Mouse (Mus musculus) cerebellum, adult 11 months (tissue): ENCODE results near the gene Synrg.

Experiments used
- DNase-seq: peaks from one replicate; pipeline ENCODE4 v3.0.0; 2022

Gene Synrg

DNA sequence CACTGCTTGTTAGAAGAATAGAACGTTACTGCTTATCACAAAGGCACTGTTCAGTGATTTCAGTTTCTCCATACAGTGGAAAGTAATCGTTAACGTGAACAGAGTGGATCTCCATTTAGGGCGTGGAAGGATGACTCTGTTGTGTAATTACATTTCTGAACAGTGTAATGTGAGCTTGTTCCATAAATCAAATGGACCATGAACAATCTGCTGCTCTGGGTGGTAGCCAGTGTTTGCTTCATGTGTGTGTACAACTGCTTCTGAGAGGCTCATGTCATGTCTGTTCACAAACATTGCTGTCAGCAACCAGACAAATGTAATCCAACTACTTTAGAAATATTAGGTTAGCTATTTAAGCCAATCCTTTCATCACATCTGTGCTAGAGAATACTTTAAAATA, 27.5 kb downstream of the Synrg start:
- DNase-seq: no peak

DNA sequence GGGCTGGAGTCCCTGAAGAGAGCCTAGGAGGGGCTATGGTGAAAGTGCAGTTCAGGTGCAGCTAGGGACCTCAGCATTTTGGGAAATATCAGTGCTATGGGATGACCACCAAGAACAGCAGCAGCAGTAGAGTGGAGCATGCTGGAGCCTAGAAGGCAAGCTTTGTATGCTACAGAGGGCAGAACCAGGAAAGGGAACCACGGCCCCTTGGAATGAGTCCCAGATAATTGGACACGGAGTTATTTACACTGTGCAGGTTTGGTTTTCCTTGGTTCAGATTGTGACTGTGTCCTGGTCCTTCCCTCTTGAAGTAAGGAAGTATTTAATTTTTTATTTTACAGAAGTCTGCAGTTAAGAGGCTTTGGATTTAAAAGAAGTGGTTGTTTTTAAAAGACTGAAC, 29.2 kb downstream of the Synrg start:
- DNase-seq: no peak

DNA sequence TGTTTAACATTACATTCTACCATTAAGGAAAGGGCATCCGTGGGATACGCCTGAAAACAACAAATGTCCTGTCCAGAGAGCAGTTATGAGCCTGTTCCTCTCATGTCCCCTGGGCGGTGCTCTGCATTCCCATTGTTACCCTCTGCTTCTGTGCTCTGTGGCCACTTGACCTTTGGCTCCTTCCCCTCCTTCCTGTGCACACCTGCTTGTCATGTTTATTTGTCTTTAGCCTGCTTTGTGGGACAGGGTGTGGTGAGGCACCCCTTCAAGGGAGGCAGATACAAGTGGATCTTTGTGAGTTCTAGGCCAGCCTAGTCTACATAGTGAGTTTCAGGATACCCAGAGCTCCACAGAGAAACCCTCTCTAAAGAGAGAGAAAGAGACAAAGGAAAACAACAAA, 30.3 kb downstream of the Synrg start:
- DNase-seq: no peak

DNA sequence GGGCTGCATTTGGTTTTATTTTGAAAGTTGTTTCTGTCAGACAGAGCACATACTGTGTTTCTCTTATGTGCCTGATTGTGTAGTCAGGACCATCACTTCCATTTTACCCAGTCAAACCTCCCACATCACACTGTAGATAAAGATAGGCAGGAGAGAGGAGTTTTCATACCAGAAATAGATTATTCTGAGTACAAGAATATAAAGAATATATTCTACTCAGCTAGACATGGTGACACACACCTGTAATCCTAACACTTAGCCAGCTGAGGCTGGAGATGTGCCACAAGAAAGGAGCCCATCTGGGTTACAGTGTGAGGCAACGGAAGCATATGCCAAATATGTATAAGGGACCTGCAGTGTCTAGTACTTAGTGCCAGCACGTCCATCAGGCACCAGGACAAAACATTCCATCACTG, 31.3 kb downstream of the Synrg start:
- DNase-seq: no peak

DNA sequence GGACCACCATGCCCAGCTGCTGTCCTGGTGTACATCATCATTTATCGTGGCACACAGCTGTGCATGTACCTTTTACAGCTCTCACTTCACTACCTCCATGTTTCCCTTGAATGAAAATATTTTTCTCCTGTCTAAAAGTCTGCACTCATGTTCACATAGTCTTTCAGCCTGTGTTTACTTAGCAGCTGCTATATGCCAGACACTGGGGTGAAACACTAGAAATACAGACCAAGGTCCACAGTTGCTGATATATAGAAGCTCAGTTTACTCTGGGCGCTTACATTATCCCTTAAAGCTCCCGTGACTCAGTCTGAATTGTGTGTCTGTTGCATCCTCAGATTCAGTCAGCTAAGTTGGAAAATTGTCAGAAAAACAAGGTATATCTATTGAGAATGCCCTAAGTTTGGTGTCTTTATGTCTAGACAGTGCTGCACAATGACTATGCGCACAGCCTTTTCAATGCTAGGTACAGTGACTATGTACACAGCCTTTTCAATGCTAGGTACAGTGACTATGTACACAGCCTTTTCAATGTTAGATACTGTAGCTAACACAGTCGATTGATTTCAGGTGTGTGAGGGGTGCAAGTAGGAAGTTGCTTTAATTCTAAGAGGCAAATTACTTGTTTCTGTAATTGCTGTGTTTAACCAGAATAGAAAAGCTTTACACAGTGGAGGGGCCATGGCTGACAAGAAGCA, 33.1 kb downstream of the Synrg start:
- no peak for DNase-seq

DNA sequence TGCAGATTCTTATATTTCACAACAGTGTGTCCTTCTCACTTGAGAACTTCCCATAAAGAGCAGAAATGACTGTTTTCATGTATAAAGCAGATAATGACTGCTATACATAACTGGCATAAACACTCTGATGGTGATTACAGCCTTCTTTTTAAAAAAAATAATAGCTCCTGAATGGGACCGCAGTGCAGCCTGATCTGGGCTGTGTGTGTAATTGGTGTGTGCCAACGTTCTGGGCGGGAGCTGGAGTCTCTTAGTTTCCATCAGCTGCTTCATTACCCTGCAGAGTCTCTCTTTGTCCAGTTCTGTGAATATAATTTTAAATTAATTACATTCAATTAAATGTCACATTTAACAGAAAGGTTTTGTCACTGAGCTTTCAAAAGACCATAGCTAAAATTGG, 34.8 kb downstream of the Synrg start:
- DNase-seq: no peak

DNA sequence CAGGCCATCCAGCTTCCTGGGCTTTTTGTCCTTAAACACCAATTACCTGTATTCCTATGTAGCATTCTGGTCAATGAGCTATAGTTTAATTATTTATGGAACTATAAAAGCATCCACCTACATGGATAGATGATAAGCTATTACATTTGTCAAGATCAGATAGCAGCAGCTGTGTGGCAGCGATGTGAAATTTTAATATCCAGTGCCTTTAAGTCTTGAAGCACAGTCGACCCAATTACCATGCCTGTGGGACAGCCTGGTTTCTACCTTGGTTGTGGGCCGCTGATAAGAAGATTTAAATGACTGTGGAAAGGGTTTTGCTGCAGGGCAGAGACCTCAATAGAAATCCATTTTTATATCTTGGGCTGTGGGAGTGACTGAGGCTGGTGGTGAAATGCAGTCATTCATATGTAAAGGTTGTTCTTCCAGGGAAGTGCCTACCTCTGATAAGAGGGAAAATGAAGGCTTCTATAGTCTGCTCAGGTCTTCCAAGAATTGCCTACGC, 35.2 kb downstream of the Synrg start:
- DNase-seq: no peak

DNA sequence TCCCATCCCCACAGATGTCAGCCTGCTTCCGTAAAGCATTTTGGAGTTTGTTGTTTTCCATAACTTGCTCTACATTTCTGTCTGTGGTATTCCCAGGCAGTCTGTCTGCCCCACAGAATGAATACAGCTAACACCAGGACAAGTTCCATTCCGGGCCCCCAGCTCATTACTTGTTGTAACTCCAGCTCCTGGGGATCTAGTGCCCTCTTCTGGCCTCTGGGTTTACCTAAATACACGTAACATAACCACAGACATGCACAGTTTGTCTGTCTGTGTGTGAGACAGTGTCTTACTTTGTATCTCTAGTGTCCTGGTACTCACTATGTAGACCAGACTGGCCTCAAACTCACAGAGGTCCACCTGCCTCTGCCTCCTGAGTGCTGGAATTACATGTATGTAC, 37.0 kb downstream of the Synrg start:
- DNase-seq: no peak

DNA sequence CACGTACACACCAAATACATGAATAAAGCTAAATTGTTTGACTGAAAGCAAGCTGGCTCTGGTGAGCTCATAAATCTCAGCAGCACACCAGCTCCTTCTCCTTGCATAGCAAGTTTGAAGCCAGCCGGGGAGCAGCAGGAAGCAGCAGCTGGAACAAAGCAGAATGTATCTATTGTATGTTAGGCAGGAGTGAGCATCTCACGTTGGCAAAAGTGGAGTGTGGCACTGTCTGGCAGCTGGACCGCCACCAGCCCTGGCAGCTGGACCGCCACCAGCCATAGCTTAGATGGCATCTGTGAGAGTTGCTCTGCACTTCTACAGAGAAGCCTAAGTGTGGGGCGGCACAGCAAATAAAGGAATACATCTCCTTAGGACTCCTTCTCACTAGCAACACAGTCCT, 39.8 kb downstream of the Synrg start:
- DNase-seq: no peak

DNA sequence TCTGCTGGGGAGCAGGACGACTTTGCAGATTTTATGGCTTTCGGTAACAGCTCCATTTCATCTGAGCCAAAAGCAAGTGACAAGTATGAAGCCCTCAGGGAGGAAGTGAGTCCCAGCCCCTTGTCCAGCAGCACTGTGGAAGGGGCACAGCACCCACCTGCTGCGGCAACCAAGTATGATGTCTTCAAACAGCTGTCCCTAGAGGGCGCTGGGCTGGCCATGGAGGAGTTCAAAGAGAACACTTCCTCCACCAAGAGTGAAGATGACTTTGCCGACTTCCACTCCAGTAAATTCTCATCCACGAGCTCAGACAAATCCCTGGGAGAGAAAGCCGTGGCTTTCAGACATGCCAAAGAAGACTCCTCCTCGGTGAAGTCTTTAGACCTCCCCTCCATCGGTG, 44.8 kb downstream of the Synrg start:
- no peak for DNase-seq

DNA sequence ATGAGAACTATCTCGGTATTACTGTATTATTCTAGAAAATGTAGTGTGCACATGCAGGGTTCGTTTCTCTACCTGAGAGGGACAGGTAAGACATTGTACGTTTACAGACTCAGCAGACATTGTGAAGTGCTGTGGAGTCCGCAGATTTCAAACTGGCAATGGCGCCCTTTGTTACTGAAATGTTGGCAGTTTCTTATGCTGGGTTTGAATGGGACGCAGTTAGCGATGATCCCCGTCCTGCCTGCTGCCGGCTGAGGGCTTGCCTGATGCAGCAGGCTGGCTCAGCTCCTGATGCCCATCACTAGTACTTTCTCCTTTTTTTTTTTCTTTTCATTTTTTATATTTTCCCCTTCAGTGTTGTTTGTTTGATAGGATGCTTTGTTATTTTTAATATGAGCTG, 46.2 kb downstream of the Synrg start:
- DNase-seq: no peak

DNA sequence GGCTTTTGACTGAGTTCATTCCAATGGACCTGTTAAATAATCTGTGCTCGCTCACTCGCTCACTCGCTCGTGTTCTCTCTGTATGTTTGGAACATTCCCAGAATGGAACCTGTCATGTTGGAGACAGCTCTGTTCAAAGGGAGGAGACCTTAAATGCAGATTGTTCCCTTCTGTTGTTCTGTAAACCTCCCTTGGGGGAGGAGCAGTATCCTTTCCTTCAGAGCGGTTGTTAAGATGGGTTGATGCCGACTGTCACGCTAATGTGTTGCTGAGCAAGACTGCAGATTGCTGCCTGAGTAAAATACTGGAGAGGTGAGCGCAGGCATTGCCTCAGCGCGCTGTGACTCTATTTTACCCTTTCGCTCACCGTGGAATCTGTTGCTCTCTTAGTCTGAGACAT, 46.8 kb downstream of the Synrg start:
- no peak for DNase-seq

DNA sequence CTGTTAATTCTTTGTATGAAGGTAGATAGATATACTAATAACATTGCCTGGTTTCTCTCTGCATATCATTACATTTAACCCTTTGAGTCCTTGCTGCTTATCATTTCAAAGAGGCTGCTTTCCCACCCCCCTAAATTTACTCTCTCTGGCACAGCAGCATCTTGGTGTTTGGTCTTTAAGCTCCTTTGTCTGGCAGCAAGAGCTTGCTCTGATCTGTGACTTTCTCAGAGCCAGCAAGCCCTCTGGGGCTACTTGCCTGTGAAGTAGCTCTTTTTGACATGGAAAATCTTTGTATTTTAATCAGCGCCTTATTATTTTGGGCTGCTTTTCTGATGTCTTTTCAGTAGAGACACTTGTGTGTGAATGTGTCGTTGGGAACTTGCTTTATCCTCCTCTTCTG, 47.3 kb downstream of the Synrg start:
- no peak for DNase-seq

DNA sequence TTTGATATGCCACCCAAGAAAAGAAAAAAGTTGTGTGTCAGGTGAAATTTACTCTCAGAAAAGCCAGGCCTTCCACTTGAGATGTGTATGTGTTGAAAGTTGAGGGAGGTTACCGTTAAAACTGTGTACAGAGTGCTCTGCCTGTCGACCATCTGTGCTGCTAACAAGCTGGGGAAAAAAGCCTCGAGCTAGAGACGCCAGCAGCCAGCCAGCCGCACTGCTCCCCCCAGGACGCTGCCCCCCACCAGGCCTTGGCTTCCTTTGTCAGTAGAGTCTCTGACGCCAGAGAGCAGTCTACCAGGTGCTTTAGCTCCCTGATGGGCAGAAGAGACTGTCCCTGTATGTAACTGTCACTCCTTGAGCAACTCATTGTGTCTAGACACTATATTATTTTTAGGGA, 48.9 kb downstream of the Synrg start:
- peak; percentile 42 for DNase-seq

DNA sequence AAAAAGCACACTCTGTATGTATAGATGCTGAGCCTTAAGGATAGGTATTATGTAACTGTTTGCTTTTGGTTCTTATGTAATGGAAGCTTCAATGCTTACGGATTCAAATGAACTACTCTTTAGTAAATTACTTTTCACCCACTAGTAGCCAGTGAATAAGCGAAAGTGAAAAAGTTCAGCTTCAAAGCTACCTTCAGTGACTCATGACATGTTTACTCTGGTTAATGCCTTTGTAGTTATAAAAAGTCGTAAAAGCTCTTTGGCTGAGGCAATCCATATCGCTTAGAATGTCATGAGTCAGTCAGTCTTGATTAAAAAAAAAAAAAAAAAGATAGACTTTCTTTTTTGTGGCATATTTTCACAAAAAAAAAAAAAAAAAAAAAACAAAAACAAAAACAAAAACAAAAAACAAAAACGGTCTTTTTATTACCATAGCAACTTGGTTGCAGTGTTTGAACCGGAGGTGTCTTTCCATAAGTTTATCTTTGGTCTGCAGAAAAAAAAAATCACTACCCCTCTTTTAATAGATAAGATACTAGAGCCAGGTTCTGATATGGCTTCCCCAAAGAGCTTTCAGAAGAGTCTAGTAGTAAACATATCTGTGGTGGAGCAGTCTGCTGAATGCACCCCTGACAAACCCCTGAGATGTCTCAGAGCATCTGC, 52.0 kb downstream of the Synrg start:
- DNase-seq: no peak

DNA sequence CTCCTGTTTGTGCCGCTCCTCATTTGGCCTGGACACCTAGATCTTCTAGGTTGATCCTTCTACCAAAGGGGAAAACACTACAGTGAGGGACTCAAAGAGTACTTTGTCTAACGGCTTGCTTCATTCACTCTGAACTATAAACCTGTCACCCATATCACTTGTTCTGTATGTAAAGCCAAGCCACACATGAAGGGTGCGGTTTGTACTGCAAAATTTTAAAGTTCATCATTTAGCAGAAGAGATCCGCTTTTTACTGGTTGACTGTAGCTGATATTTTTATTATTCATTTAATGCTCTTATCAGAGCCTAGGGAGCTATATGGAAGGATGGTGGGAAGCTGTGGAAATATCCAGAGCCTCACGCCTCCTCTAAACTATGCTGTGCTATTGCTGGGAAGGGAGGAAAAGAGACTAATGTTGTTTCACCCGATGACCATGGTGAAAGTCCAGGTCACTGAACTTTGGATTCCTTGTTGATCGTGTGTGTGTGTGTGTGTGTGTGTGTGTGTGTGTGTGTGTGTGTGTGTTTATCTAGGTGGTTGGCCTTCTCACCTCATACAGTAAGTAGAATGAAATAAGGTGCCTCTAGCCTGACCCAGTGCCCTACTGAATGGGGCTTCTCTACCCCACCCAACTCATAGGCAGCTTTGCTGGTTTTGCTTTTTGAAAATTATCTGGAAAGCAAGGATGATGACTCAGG, 52.7 kb downstream of the Synrg start:
- DNase-seq: no peak

DNA sequence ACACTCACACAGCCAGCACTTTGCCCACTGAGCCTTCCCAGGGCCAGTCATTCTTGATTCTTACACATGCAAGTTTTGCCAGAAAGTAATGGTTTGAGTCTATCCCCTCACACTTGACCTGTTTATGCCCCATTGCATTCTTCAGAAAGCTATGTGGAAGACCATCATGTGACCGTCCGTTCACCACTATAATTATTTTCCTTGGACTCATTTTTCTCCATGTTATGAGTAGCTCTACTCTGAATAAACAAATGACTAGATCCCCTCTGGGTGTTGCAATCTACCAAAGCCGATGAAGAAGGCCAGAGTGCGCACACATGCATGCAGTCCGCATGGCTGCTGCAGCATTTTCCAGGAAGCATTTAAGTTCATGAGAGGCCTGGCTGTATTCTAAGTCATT, 63.0 kb downstream of the Synrg start:
- no peak for DNase-seq

DNA sequence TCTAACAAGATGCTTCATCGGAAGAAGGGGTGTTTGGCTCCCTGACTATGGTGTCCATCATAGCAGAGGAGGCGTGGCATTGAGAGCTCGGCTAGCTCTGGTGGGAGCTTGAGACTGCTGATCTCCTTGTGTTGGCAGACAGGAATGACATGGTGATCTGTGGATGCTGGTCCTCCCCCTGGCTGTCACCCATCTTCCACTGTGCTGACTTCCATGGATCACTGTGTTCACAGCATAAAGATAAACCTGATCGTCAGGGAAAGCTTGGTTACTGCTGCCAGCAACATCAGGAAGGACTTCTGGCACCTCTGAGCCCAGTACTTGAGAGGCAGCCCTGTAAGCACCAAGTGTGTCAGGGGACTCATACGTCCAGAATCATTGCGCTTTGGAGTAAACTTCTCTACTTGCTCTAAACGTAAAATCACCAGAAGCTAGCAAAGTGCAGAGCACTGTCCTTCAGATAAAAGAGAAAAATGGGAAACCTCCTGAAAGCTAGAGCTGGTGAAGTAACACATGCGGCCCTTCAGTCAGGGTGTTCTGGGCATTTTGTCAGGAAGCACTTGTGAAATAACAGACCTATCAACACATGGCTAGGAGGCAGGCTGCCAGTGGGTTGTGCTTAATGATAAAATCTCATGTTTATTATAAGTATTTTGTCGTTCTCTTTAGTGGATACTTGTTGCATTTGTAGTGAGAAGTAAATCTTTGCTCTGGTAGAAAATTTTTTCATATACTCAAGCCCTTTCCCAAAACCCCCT, 64.2 kb downstream of the Synrg start:
- DNase-seq: no peak

DNA sequence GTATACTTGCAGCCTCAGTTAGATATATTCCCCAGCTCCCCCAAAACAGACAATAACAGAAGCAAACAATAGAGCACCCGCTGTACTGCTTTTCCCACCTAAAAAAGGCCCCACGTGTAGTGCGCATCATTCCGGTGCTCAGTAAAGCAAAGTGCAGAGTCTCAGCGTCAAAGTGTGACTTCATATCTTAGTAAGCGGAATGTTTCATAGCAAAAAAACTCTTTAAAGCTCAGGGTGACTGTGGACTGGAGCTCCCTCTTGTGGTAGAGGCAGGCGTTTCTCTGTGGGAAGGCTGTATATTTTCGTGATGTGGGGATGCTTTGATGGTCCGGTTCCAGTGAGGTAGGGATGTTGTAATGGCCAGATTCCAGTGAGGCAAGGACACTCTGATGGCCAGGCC, 67.7 kb downstream of the Synrg start:
- DNase-seq: no peak

DNA sequence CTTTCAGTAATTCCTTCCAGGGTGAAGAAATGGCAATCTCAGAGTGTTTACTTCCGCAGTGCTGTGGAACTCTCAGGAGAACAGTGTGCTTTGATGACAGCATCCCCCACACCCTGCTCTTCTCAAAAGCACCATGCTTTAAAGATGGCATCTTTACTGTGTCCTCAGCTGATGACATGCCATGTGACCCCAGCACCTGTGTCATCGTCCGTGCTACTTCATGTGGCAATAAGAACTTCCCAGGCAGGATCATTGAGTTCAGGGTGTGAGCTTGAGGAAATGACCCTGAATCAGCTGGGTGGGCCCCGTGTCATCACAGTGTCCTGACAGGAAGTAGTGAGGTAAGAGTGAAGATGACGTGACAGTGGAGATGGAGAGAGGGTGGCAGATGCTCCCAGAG, 68.3 kb downstream of the Synrg start:
- no peak for DNase-seq

DNA sequence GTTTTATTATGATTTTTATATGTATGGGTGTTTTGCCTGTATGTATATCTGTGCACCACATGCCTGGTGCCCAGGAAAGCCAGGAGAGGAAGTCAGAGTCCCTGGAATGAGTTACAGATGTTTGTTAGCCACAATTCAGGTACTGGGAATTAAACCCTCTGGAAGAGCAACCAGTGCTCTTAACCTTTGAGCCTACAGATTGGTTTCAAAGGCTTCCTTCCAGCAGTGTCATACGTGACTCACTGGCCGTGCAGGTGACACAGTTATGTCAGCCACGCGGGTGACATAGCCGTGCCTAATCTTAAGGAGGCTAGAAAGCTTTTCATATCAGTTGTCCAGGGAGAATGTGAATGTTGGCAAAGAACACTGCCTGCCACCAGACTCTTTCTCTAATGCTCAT, 69.4 kb downstream of the Synrg start:
- no peak for DNase-seq

DNA sequence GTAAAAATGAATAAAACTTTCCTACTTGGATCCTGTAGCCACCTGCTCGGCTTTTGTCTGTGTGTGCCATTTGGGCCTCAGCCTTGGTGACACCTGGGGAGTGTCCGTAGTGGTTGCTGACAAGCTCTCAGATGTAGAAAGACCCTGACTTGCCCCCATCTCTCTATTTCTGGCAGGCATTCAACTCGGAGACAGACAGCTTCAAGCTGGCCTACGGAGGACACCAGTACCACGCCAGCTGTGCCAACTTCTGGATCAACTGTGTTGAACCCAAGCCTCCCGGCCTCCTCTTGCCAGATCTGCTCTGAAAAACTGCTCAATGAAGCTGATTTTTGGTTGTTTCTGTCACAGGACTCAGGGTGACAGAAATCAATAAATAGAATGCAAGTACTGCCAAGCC, 76.4 kb downstream of the Synrg start:
- DNase-seq: no peak
